Mouse (Mus musculus) liver, embryonic 11.5 days (tissue): ENCODE measurements at regions not wholly inside any gene's neighbourhood (a gene's known extent, or its start where the extent isn't known, plus 50 kb on each side); places are given as distances from the start of the nearest gene placed in this dataset.
"Not testable (repeated sequence)": the region's sequence is repeated elsewhere in the genome, so short reads cannot be mapped to it uniquely, and the experiment has no call there.

Experiments used
- ATAC-seq: fragments of 200-750 bp; cut with Nextera tagmentation; replicated peaks from 2 replicates; pipeline ENCODE4 v1.8.0; 2017; ENCODE audit warnings: moderate number of reproducible peaks, mild to moderate bottlenecking, moderate TSS enrichment, moderate library complexity; ENCODE audit not compliant: low FRiP score
- DNase-seq: peaks from one replicate; pipeline ENCODE4 v3.0.0-alpha.2; 2017; ENCODE audit warnings: low spot score
- H3K27ac ChIP-seq: fragments of 300-500 bp; sonication (generic); 2 replicates; pipeline ENCODE4 v1.5.1; 2014; ENCODE audit warnings: mild to moderate bottlenecking, low read depth, low read length, control low read depth
- H3K27me3 ChIP-seq: fragments of 300-500 bp; sonication (generic); replicated peaks from 2 replicates; pipeline ENCODE4 v1.6.1; 2014; ENCODE audit warnings: low read length, mixed read lengths; ENCODE audit not compliant: control insufficient read depth, insufficient read depth
- H3K36me3 ChIP-seq: fragments of 300-500 bp; sonication (generic); 2 replicates; pipeline ENCODE4 v1.6.1; 2014; ENCODE audit warnings: mild to moderate bottlenecking, low read length, moderate library complexity, mixed read lengths; ENCODE audit not compliant: control insufficient read depth, insufficient read depth
- H3K4me1 ChIP-seq: fragments of 300-500 bp; sonication (generic); replicated peaks from 2 replicates; pipeline ENCODE4 v1.6.1; 2014; ENCODE audit warnings: low read length, mixed read lengths; ENCODE audit not compliant: control insufficient read depth, insufficient read depth
- H3K4me2 ChIP-seq: fragments of 300-500 bp; sonication (generic); 2 replicates; pipeline ENCODE4 v1.6.1; 2014; ENCODE audit warnings: mild to moderate bottlenecking, control low read depth, moderate library complexity
- H3K4me3 ChIP-seq: fragments of 300-500 bp; sonication (generic); 2 replicates; pipeline ENCODE4 v1.5.1; 2014; ENCODE audit warnings: low read depth, low read length, control low read depth
- H3K9ac ChIP-seq: fragments of 300-500 bp; sonication (generic); 2 replicates; pipeline ENCODE4 v1.6.1; 2014; ENCODE audit warnings: low read depth, low read length, control low read depth
- H3K9me3 ChIP-seq: fragments of 300-500 bp; sonication (generic); 2 replicates; pipeline ENCODE4 v1.6.1; 2016; ENCODE audit warnings: low read length, inconsistent platforms, mixed read lengths; ENCODE audit not compliant: control insufficient read depth
- WGBS: fragments of 180-500 bp; shearing (Covaris S2); extraction: QIAGEN DNeasy Blood & Tissue Kit; methylation state at CpG from one replicate; pipeline ENCODE4 v1.1.7; 2014; 5-methylcytosine and 5-hydroxymethylcytosine counted together

GRCm38 (mm10) chr13:7007091-7007490 lies 358.5 kb upstream of the Pfkp start:
- Histone ChIP-seq H3K4me1 (no peaks in the 10 kb centered on the region), H3K9me3 (no peaks in the 10 kb centered on the region), H3K27ac (no peak overlapping the region), H3K4me2 (no peak overlapping the region), H3K36me3 (no peaks in the 10 kb centered on the region), H3K27me3 (no peaks in the 10 kb centered on the region), H3K9ac (no peak overlapping the region), H3K4me3 (no peak overlapping the region)
- no peak for ATAC-seq
- WGBS, result 58% methylated on average over 1 of the region's 1 CpGs
- no peak for DNase-seq

- H3K27ac ChIP-seq, H3K4me3 ChIP-seq, H3K4me1 ChIP-seq, H3K4me2 ChIP-seq, H3K9ac ChIP-seq, DNase-seq, H3K27me3 ChIP-seq, ATAC-seq, H3K9me3 ChIP-seq, H3K36me3 ChIP-seq: not testable (repeated sequence)
- 62% methylated on average over 10 of the region's 10 CpGs for WGBS
These were observed 350.1 kb upstream of the Pfkp start for GRCm38 (mm10) chr13:6998508-6999278.

- Histone ChIP-seq H3K4me2 (no peak overlapping the region), H3K27ac (no peak overlapping the region), H3K9me3 (no peaks in the 10 kb centered on the region), H3K4me1 (no peaks in the 10 kb centered on the region), H3K9ac (no peak overlapping the region), H3K4me3 (no peak overlapping the region), H3K27me3 (no peaks in the 10 kb centered on the region), H3K36me3 (no peaks in the 10 kb centered on the region)
- no peak for DNase-seq
- 81% methylated on average over 9 of the region's 9 CpGs for WGBS
- no peak for ATAC-seq
These were observed 349.5 kb upstream of the Pfkp start for GRCm38 (mm10) chr13:6998094-6998493.

- Histone ChIP-seq H3K9me3 (no peaks in the 10 kb centered on the region), H3K4me1 (no peaks in the 10 kb centered on the region), H3K36me3 (no peaks in the 10 kb centered on the region), H3K27me3 (no peaks in the 10 kb centered on the region), H3K9ac (no peak overlapping the region), H3K4me2 (no peak overlapping the region), H3K4me3 (no peak overlapping the region), H3K27ac (no peak overlapping the region)
- ATAC-seq, result no peak
- no peak for DNase-seq
- WGBS, result 68% methylated on average over 12 of the region's 12 CpGs
These were observed 343.9 kb upstream of the Pfkp start for GRCm38 (mm10) chr13:6992323-6992994.

- no peaks in the 10 kb centered on the region for H3K36me3 ChIP-seq
- no peaks in the 10 kb centered on the region for H3K4me1 ChIP-seq
- H3K9ac ChIP-seq, result no peak overlapping the region
- WGBS, result 58% methylated on average over 2 of the region's 2 CpGs
- H3K4me2 ChIP-seq, result no peak overlapping the region
- H3K27me3 ChIP-seq, result no peaks in the 10 kb centered on the region
- ATAC-seq (no peak), DNase-seq (no peak)
- H3K9me3 ChIP-seq, result no peaks in the 10 kb centered on the region
- no peak overlapping the region for H3K4me3 ChIP-seq
- no peak overlapping the region for H3K27ac ChIP-seq
These were observed 343.1 kb upstream of the Pfkp start for GRCm38 (mm10) chr13:6991714-6992113.

DNA sequence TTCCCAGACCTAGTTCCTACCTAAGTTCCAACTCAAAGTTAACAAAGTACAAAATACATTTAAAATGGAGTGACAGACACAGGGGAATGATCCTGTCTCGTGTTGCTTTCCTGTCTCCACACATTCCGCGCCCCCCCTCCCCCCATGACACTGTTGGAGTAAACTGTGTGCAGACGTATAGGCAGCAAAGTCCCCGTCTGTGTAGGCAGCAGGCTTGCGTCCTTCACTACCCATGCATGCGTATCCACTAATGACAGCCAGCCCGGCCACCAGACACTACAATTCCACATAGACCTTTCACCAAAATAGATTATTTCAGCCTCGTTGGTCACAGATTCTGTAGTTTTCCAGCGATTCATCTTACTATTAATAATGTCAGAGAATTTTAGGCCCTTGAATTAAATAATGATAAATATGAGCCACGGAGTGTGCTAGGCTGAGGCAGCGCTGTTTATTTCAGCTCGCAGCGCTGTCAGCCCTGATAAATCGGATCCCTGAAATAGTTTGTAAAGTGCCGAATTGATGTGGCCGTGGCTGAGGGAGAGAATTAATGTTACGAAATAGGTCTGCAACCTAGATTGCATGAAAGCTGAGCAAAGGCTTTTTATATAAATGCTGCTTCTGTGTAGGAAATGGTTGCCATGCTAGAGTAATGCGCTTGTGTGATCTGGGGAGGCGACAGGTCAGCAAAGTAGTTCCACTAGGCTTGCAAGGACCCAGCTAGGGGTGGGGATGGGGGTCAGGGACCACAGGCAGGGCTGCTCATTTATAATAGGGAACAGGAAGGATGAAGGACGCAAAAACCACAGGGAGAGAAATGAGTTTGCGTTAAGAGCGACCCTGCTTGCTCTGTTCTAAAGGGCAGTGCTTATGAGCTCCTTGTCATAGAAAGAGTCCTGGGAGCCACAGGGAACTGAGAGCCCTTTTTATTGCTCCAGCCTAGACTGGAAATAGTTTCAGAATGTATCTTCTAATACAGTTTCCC lies 336.7 kb upstream of the Pfkp start:
- H3K27me3 ChIP-seq, result no peaks in the 10 kb centered on the region
- no peak overlapping the region for H3K27ac ChIP-seq
- 74% methylated on average over 23 of the region's 23 CpGs for WGBS
- H3K9me3 ChIP-seq, result no peaks in the 10 kb centered on the region
- H3K36me3 ChIP-seq, result no peaks in the 10 kb centered on the region
- no peak overlapping the region for H3K9ac ChIP-seq
- no peak overlapping the region for H3K4me2 ChIP-seq
- DNase-seq (no peak), ATAC-seq (no peak)
- no peak overlapping the region for H3K4me3 ChIP-seq
- no peaks in the 10 kb centered on the region for H3K4me1 ChIP-seq

DNA sequence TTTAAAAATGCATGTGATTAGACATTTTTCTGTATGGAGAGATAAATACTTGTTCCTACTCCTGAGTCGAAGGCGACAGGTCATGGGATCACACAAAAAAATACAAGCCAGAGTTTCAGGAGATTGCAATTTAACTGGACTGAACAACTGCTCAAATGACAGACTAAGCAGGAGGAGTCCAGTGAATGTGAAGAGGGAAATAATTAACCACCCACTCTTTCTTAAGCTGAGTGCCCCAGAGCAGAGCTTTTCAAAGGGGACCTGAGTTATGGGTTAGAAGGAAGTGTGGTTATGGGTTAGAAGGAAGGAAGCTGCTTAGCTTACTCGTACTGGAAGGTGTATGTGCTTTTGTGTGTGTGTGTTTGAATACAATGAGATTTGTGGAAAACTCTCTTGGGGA lies 307.1 kb upstream of the Pfkp start:
- H3K9ac ChIP-seq, result no peak overlapping the region
- no peaks in the 10 kb centered on the region for H3K4me1 ChIP-seq
- no peak for ATAC-seq
- no peak overlapping the region for H3K27ac ChIP-seq
- H3K4me2 ChIP-seq, result no peak overlapping the region
- H3K27me3 ChIP-seq, result no peaks in the 10 kb centered on the region
- H3K9me3 ChIP-seq, result no peaks in the 10 kb centered on the region
- H3K36me3 ChIP-seq, result no peaks in the 10 kb centered on the region
- DNase-seq, result no peak
- no peak overlapping the region for H3K4me3 ChIP-seq
- 64% methylated on average over 3 of the region's 3 CpGs for WGBS

- Histone ChIP-seq H3K9ac (no peak overlapping the region), H3K27ac (no peak overlapping the region), H3K4me1 (no peaks in the 10 kb centered on the region), H3K36me3 (no peaks in the 10 kb centered on the region), H3K9me3 (no peaks in the 10 kb centered on the region), H3K27me3 (no peaks in the 10 kb centered on the region), H3K4me3 (no peak overlapping the region), H3K4me2 (no peak overlapping the region)
- no peak for DNase-seq
- no peak for ATAC-seq
These were observed 275.6 kb upstream of the Pfkp start for GRCm38 (mm10) chr13:6924136-6924535.
